Mouse (Mus musculus): ENCODE data around the gene Cdc37l1. TPM values are rescaled to one million over a fixed set of nuclear protein-coding genes. Genes with fewer than 3 reads are reported as not detected.

Cdc37l1 gene
- polyA plus RNA-seq, 1 experiment from 2014 or later, result 55.7 TPM

DNA sequence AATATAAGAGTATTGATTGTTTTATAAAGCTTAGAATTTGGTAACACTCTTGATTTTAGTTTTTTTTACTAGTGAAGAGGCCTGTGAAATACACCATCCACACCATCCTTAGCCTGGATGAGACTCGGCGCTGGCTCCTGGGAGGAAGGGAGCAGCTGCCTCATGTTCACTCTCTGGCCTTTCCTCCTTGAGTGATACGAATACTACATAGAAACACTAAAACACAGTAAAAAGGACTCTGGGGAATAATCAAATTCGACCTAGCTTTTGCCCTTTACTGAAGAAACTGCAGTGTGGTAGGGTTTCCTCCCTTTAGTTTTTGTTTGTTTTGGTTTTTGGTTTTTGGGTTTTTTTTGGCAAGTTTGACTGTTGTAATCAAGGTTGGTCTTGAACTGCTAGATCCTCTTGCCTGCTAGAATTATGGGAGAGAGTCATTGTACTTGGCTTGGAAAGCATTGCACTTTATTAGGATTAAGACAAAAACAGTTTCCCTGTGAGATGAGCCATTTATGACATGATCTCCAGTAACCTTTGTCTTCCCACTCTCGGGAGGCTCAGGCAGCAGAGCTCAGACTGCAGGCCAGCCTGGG, 24.4 kb downstream of the Cdc37l1 start:
- Histone ChIP-seq H3K4me3 (ENCODE audit: low read depth, low read length) (no peak overlapping the region), H3K4me1 (replicated peaks; ENCODE audit: control insufficient read depth, insufficient read depth, low read length) (no peaks in the 10 kb centered on the region), H3K9me3 (ENCODE audit: control insufficient read depth, low read length) (no peaks in the 10 kb centered on the region), H3K36me3 (ENCODE audit: control insufficient read depth, insufficient read depth, low read length) (peaks cover 4% of the 10 kb centered on the region; the same call in 1 of the 2 replicates), H3K4me2 (ENCODE audit: low read depth, low read length, severe bottlenecking) (no peak overlapping the region), H3K9ac (ENCODE audit: low read length) (no peak overlapping the region), H3K27me3 (ENCODE audit: control insufficient read depth, insufficient read depth, low read length) (no peaks in the 10 kb centered on the region), H3K27ac (ENCODE audit: low read depth, low read length) (no peak overlapping the region)
- ATAC-seq (replicated peaks; ENCODE audit: low FRiP score), result no peak
- no peak for DNase-seq (ENCODE audit: low spot score)
- 90% methylated on average over 5 of the region's 5 CpGs for WGBS

DNA sequence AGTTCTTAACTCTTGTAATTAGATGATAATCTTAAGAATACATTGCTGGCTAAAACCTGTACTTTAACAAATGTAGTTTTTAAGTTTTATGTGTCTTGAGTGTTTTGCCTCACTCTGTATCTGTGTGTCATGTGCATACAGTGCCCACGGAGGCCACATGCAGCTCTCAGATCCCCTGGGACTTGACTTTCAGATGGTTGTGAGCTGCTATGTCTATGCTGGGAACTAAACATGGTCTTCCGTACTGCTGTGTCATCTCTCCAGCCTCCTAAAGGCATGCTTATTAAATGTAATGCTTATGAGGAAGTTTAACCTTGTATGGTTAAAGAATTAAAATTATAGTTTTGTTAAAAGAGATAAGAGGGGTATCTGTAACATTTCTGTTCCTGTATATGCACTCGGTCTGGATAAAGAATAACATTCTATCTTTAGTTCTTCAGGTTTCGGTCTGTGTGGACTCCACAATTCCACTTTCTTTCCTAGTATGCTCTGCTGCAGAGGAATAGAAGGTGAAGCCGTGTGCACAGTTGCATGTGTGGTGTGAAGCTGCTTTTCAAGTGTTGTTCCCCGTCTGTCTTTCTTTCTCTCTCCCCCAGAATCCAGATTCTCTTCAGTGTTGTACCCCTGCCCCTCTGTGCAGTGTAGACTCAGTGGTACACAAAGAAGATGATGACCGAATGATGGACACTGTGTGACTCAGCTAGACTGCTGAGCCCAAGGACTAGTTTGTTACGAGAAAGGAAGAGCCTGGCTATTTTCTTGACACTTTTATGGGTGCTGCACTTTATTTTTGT, 25.5 kb downstream of the Cdc37l1 start:
- Histone ChIP-seq H3K4me3 (ENCODE audit: low read depth, low read length) (no peak overlapping the region), H3K9me3 (ENCODE audit: control insufficient read depth, low read length) (no peaks in the 10 kb centered on the region), H3K27ac (ENCODE audit: low read depth, low read length) (no peak overlapping the region), H3K4me2 (ENCODE audit: low read depth, low read length, severe bottlenecking) (no peak overlapping the region), H3K9ac (ENCODE audit: low read length) (no peak overlapping the region), H3K4me1 (replicated peaks; ENCODE audit: control insufficient read depth, insufficient read depth, low read length) (no peaks in the 10 kb centered on the region), H3K36me3 (ENCODE audit: control insufficient read depth, insufficient read depth, low read length) (peaks cover 4% of the 10 kb centered on the region; the same call in 1 of the 2 replicates), H3K27me3 (ENCODE audit: control insufficient read depth, insufficient read depth, low read length) (no peaks in the 10 kb centered on the region)
- DNase-seq (ENCODE audit: low spot score) (no peak), ATAC-seq (replicated peaks; ENCODE audit: low FRiP score) (no peak)
- 87% methylated on average over 8 of the region's 8 CpGs for WGBS

DNA sequence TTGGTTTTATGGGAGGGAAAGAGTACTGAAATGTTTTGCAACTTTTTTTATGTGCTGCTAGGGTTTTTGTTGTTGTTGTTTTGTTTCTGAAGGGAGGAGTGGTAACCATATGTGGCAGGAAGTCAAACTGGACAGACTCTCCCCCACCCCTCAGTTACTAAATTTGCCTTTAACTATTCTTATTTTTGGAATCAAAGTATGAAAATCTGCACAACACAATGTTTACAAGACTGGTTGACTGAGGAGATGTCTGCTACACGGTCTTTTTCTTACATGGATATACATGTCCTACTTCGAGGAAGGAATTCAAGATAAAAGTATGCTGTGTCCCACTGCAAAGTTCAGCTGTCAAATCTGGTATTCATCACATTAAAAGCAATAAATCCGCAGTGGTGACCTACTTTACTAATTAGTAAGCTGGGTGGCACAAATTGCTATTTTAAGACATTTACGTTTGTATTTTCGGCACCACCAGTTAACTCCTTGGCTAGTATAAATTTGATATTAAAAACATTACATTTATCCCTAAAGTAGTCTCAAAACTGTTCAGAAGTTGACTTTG, 26.1 kb downstream of the Cdc37l1 start:
- Histone ChIP-seq H3K27me3 (ENCODE audit: control insufficient read depth, insufficient read depth, low read length) (no peaks in the 10 kb centered on the region), H3K9me3 (ENCODE audit: control insufficient read depth, low read length) (no peaks in the 10 kb centered on the region), H3K4me1 (replicated peaks; ENCODE audit: control insufficient read depth, insufficient read depth, low read length) (no peaks in the 10 kb centered on the region), H3K9ac (ENCODE audit: low read length) (no peak overlapping the region), H3K4me3 (ENCODE audit: low read depth, low read length) (no peak overlapping the region), H3K4me2 (ENCODE audit: low read depth, low read length, severe bottlenecking) (no peak overlapping the region), H3K36me3 (ENCODE audit: control insufficient read depth, insufficient read depth, low read length) (peaks cover 4% of the 10 kb centered on the region; the same call in 1 of the 2 replicates), H3K27ac (ENCODE audit: low read depth, low read length) (no peak overlapping the region)
- no peak for ATAC-seq (replicated peaks; ENCODE audit: low FRiP score)
- no peak for DNase-seq (ENCODE audit: low spot score)
- WGBS, result 94% methylated on average over 5 of the region's 5 CpGs

DNA sequence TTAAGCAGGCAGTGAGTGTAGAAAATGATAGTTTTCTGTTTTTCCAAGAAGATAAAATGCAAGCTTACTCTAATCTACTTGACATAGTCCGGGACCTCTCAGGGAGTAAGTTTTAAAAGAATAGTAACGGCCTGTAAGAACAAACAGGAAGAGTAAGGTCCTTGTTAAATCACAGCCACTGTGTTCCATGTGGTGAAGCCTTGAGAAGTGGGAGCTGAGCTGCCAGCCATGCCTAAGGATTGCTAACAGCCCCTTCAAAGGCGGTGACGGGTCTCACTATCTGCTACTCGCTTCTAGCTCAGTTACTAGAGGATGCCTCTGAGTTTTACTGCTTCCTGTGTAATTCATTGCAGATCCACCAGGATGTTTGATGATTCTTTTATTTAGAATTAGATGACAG, 26.6 kb downstream of the Cdc37l1 start:
- H3K4me1 ChIP-seq (replicated peaks; ENCODE audit: control insufficient read depth, insufficient read depth, low read length), result no peaks in the 10 kb centered on the region
- peaks cover 4% of the 10 kb centered on the region; the same call in 1 of the 2 replicates for H3K36me3 ChIP-seq (ENCODE audit: control insufficient read depth, insufficient read depth, low read length)
- H3K9me3 ChIP-seq (ENCODE audit: control insufficient read depth, low read length), result no peaks in the 10 kb centered on the region
- no peak overlapping the region for H3K27ac ChIP-seq (ENCODE audit: low read depth, low read length)
- WGBS, result 89% methylated on average over 5 of the region's 5 CpGs
- no peak for DNase-seq (ENCODE audit: low spot score)
- no peak for ATAC-seq (replicated peaks; ENCODE audit: low FRiP score)
- no peak overlapping the region for H3K9ac ChIP-seq (ENCODE audit: low read length)
- H3K4me2 ChIP-seq (ENCODE audit: low read depth, low read length, severe bottlenecking), result no peak overlapping the region
- H3K27me3 ChIP-seq (ENCODE audit: control insufficient read depth, insufficient read depth, low read length), result no peaks in the 10 kb centered on the region
- H3K4me3 ChIP-seq (ENCODE audit: low read depth, low read length), result no peak overlapping the region

DNA sequence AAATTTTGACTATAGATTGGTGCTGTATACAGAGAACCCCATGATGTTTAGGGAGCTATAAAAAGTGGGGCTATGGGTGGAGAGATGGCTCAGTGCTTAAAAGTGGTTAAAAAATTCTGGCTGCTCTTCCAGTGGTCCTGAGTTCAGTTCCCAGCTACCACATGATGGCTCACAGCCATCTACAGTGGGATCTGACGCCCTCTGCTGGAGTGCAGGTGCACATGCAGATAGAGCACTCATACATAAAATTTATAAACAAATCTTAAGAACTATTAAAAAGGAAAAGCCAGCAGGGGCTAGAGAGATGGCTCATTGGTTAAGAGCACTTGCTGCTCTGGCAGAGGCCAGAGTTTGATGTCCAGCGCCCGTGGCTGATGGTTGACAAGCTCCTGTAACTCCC, 29.5 kb downstream of the Cdc37l1 start:
- ATAC-seq (replicated peaks; ENCODE audit: low FRiP score) (no peak), DNase-seq (ENCODE audit: low spot score) (no peak)
- Histone ChIP-seq H3K4me1 (replicated peaks; ENCODE audit: control insufficient read depth, insufficient read depth, low read length) (0 out of 2 replicates have a peak, but pooled peaks cover 3% of the 10 kb centered on the region), H3K27me3 (ENCODE audit: control insufficient read depth, insufficient read depth, low read length) (no peaks in the 10 kb centered on the region), H3K4me2 (ENCODE audit: low read depth, low read length, severe bottlenecking) (no peak overlapping the region), H3K9me3 (ENCODE audit: control insufficient read depth, low read length) (no peaks in the 10 kb centered on the region), H3K36me3 (ENCODE audit: control insufficient read depth, insufficient read depth, low read length) (peaks cover 4% of the 10 kb centered on the region; the same call in 1 of the 2 replicates), H3K9ac (ENCODE audit: low read length) (no peak overlapping the region), H3K4me3 (ENCODE audit: low read depth, low read length) (no peak overlapping the region), H3K27ac (ENCODE audit: low read depth, low read length) (no peak overlapping the region)
- WGBS, result 94% methylated on average over 3 of the region's 3 CpGs

DNA sequence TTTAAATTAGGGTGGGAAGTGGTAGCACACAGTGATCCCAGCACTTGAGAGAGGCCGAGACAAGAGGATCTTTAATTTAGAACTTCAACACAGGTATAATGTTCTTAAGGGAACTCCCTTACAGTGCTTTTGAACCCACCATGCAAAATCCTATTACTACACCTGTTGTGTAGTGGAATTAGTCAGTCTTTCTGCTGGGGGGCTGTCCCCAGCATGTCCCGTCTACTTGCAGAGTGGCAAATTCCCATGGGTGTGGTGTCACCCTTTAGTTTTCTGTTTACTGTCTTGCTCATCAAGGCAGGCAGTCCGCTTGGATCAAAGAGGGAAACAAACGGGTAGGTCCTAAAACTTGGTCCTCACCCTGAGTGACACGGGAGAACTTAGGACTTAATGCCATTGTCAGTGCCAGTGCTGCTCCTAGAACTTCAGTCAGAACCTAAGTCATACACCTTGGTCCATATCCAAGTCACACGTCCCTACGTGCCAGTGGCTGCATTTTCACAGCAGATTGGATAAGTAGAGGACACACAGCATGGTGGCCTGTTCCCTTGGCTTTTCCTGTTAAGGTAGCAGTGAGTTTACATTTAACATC, 31.7 kb downstream of the Cdc37l1 start:
- Histone ChIP-seq H3K4me2 (ENCODE audit: low read depth, low read length, severe bottlenecking) (no peak overlapping the region), H3K36me3 (ENCODE audit: control insufficient read depth, insufficient read depth, low read length) (peaks cover 6% of the 10 kb centered on the region; the same call in 1 of the 2 replicates), H3K27ac (ENCODE audit: low read depth, low read length) (no peak overlapping the region), H3K27me3 (ENCODE audit: control insufficient read depth, insufficient read depth, low read length) (no peaks in the 10 kb centered on the region), H3K4me1 (replicated peaks; ENCODE audit: control insufficient read depth, insufficient read depth, low read length) (0 out of 2 replicates have a peak, but pooled peaks cover 3% of the 10 kb centered on the region), H3K4me3 (ENCODE audit: low read depth, low read length) (no peak overlapping the region), H3K9ac (ENCODE audit: low read length) (no peak overlapping the region), H3K9me3 (ENCODE audit: control insufficient read depth, low read length) (no peaks in the 10 kb centered on the region)
- ATAC-seq (replicated peaks; ENCODE audit: low FRiP score) (no peak), DNase-seq (ENCODE audit: low spot score) (no peak)
- WGBS, result 92% methylated on average over 7 of the region's 7 CpGs

DNA sequence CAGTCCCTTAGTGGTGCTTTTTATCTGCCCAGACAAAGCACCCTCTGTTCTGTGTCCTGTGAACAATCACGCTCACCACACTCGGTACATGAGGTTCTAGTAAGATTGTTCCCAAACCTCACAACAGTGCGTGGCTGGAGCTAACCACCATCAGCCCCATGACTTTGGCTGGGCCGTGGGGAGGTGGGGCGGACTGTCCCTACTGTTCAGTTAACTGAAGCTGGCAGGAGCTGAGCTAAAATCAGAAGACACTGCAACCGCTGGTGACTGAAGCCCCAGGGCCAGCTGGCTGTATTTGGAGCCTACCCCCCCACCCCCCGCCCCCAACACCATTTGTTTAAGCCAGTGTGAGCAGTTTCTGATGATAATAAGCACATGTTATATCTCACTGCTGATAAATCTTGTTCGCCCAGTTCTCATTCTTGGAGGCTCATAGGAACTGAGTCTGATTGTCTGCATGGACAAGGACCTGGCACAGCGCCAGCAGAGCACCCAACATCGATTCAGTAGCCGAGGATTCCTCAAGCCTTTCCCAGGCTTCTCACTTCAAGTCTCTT, 34.3 kb downstream of the Cdc37l1 start:
- no peak overlapping the region for H3K4me3 ChIP-seq (ENCODE audit: low read depth, low read length)
- H3K36me3 ChIP-seq (ENCODE audit: control insufficient read depth, insufficient read depth, low read length), result peaks cover 2% of the 10 kb centered on the region; the same call in 1 of the 2 replicates
- no peak overlapping the region for H3K4me2 ChIP-seq (ENCODE audit: low read depth, low read length, severe bottlenecking)
- H3K4me1 ChIP-seq (replicated peaks; ENCODE audit: control insufficient read depth, insufficient read depth, low read length), result 0 out of 2 replicates have a peak, but pooled peaks cover 3% of the 10 kb centered on the region
- no peak overlapping the region for H3K9ac ChIP-seq (ENCODE audit: low read length)
- no peaks in the 10 kb centered on the region for H3K27me3 ChIP-seq (ENCODE audit: control insufficient read depth, insufficient read depth, low read length)
- no peaks in the 10 kb centered on the region for H3K9me3 ChIP-seq (ENCODE audit: control insufficient read depth, low read length)
- DNase-seq (ENCODE audit: low spot score) (no peak), ATAC-seq (replicated peaks; ENCODE audit: low FRiP score) (0 out of 2 replicates have a peak, but pooled peaks have one; percentile 51)
- no peak overlapping the region for H3K27ac ChIP-seq (ENCODE audit: low read depth, low read length)
- WGBS, result 81% methylated on average over 11 of the region's 11 CpGs

DNA sequence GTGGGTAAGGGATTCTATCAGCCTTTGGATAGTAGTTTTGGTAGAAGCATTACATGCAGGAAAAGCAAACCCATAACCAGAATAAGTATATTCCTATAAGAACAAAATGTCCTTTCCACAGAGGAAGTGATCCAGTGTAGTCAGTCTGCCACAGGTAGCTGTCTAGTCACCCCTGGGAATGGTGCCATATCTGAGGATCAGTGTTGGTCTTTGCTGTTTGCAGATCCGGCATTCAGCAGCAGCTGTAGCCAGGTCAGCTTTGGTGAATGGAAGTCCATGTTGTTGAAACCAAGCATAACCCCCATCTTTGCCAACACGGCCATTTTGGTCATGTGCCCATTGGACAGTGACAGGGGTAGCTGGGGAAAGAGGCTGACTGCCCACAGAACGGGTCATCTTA, 41.6 kb downstream of the Cdc37l1 start:
- no peak overlapping the region for H3K27ac ChIP-seq (ENCODE audit: low read depth, low read length)
- WGBS, result 91% methylated on average over 3 of the region's 3 CpGs
- H3K4me1 ChIP-seq (replicated peaks; ENCODE audit: control insufficient read depth, insufficient read depth, low read length), result no peaks in the 10 kb centered on the region
- DNase-seq (ENCODE audit: low spot score), result no peak
- H3K9me3 ChIP-seq (ENCODE audit: control insufficient read depth, low read length), result no peaks in the 10 kb centered on the region
- no peak overlapping the region for H3K4me3 ChIP-seq (ENCODE audit: low read depth, low read length)
- H3K36me3 ChIP-seq (ENCODE audit: control insufficient read depth, insufficient read depth, low read length), result no peaks in the 10 kb centered on the region; the same call in 1 of the 2 replicates
- ATAC-seq (replicated peaks; ENCODE audit: low FRiP score), result no peak
- H3K9ac ChIP-seq (ENCODE audit: low read length), result no peak overlapping the region
- H3K27me3 ChIP-seq (ENCODE audit: control insufficient read depth, insufficient read depth, low read length), result no peaks in the 10 kb centered on the region
- H3K4me2 ChIP-seq (ENCODE audit: low read depth, low read length, severe bottlenecking), result no peak overlapping the region
